Comparison of ENCODE assay signal across 9 mouse cellular contexts in the genomic region with DNA sequence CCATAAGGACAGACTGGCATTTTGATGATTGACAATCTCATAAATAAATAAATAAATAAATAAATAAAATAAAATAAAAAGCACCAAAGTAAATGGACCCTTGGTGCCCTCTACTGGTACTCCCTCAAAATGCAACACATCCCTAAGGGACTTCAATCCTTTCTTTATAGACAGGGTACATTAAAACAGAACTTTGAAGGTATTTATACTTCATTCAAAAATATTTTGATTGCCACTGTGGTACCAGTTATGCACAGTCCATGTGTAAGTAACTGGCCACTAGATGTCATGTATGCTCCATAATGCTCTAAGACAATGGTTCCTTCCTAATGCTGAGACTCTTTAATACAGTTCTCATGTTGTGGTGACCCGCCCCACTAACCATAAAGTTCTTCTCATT. TPM values are rescaled to one million over a fixed set of nuclear protein-coding genes. Genes with fewer than 3 reads are reported as not detected.
DNase-seq lines count a peak whose midpoint lies in the region; ATAC-seq and TF ChIP-seq lines count a peak whose summit lies in the region.
"Had no signal": no experiment of that assay in that cellular context is flagged by ENCODE, and none has a peak within 500 bp of the region (broad histone marks: within the 10 kb centered on the region; RNA-seq: fewer than 3 reads in every experiment).

No protein-coding gene starts in this region.

- TF ChIP-seq CTCF in lung, adult 2 months (IDR thresholded peaks at IDR 0.05; ENCODE audit: insufficient read depth, low read length) = 0 out of 2 replicates have a peak, but pooled peaks have one; percentile 0

- no peaks in the 10 kb centered on the region for H3K4me1 ChIP-seq in hindbrain, embryonic 14.5 days (replicated peaks; ENCODE audit: control insufficient read depth, insufficient read depth, low read length)
- H3K4me1 ChIP-seq in hindbrain, embryonic 12.5 days = no peaks in the 10 kb centered on the region
- H3K4me1 ChIP-seq in lung, adult 2 months (ENCODE audit: control insufficient read depth, insufficient read depth, low read length) = no peaks in the 10 kb centered on the region
- H3K4me1 ChIP-seq in neural tube, embryonic 15.5 days = peaks cover 3% of the 10 kb centered on the region; the same call in 1 of the 2 replicates

- DNase-seq in hindbrain, embryonic 14.5 days (ENCODE audit: low spot score) = peak; percentile 72
- DNase-seq in 3T3-L1 (ENCODE audit: low read depth, low spot score) = peak; percentile 58
- DNase-seq in embryo, embryonic 10.5 days (ENCODE audit: low spot score) = peak; percentile 33
- DNase-seq in lung, adult 2 months = no peak
- no peak for DNase-seq in Muller cell, postnatal 12 days (ENCODE audit: inconsistent ontology term)

- WGBS in hindbrain, embryonic 14.5 days = 95% methylated on average over 1 of the region's 1 CpGs
- WGBS in hindbrain, embryonic 12.5 days = 90% methylated on average over 1 of the region's 1 CpGs
- 90% methylated on average over 1 of the region's 1 CpGs for WGBS in lung, adult 2 months
- 100% methylated on average over 1 of the region's 1 CpGs for WGBS in neural tube, embryonic 15.5 days

- H3K9ac ChIP-seq in hindbrain, embryonic 14.5 days = no peak overlapping the region
- H3K9ac ChIP-seq in hindbrain, embryonic 12.5 days = no peak overlapping the region
- H3K9ac ChIP-seq in neural tube, embryonic 15.5 days (replicated peaks) = no peak overlapping the region

- TF ChIP-seq POLR2A in lung, adult 2 months (IDR thresholded peaks at IDR 0.05; ENCODE audit: borderline replicate concordance, extremely low read depth, low read depth, low read length) = no peak

- H3K36me3 ChIP-seq in hindbrain, embryonic 14.5 days (replicated peaks; ENCODE audit: control insufficient read depth, insufficient read depth) = peaks cover under 1% of the 10 kb centered on the region; the same call in 1 of the 2 replicates
- H3K36me3 ChIP-seq in hindbrain, embryonic 12.5 days = peaks cover 57% of the 10 kb centered on the region
- no peaks in the 10 kb centered on the region for H3K36me3 ChIP-seq in neural tube, embryonic 15.5 days

- H3K27ac ChIP-seq in hindbrain, embryonic 14.5 days = no peak overlapping the region
- H3K27ac ChIP-seq in hindbrain, embryonic 12.5 days = no peak overlapping the region
- H3K27ac ChIP-seq in neural tube, embryonic 15.5 days (replicated peaks) = no peak overlapping the region

- ATAC-seq in hindbrain, embryonic 14.5 days (ENCODE audit: low FRiP score) = no peak
- no peak for ATAC-seq in hindbrain, embryonic 12.5 days (ENCODE audit: low FRiP score)
- ATAC-seq in CD4-positive, CD25-positive, alpha-beta regulatory T cell, adult 4 months = peak; percentile 65
- no peak for ATAC-seq in neural tube, embryonic 15.5 days (ENCODE audit: low FRiP score)

- H3K4me3 ChIP-seq in hindbrain, embryonic 14.5 days (replicated peaks; ENCODE audit: low read length) = no peak overlapping the region
- no peak overlapping the region for H3K4me3 ChIP-seq in hindbrain, embryonic 12.5 days
- H3K4me3 ChIP-seq in lung, adult 2 months (replicated peaks; ENCODE audit: extremely low read depth, low read depth, low read length) = no peak overlapping the region
- H3K4me3 ChIP-seq in neural tube, embryonic 15.5 days (replicated peaks) = no peak overlapping the region
- H3K4me3 ChIP-seq: myocyte had no signal

- H3K4me2 ChIP-seq in hindbrain, embryonic 14.5 days (replicated peaks) = no peak overlapping the region
- no peak overlapping the region for H3K4me2 ChIP-seq in hindbrain, embryonic 12.5 days (replicated peaks)
- H3K4me2 ChIP-seq in neural tube, embryonic 15.5 days = no peak overlapping the region

- no peaks in the 10 kb centered on the region for H3K27me3 ChIP-seq in hindbrain, embryonic 14.5 days (ENCODE audit: control insufficient read depth, insufficient read depth, low read length)
- no peaks in the 10 kb centered on the region for H3K27me3 ChIP-seq in hindbrain, embryonic 12.5 days
- H3K27me3 ChIP-seq in neural tube, embryonic 15.5 days (replicated peaks) = no peaks in the 10 kb centered on the region

- H3K9me3 ChIP-seq in hindbrain, embryonic 14.5 days (ENCODE audit: control insufficient read depth, low read length) = no peaks in the 10 kb centered on the region
- no peaks in the 10 kb centered on the region for H3K9me3 ChIP-seq in hindbrain, embryonic 12.5 days (replicated peaks)
- no peaks in the 10 kb centered on the region for H3K9me3 ChIP-seq in neural tube, embryonic 15.5 days (replicated peaks)

RNA-seq across cellular contexts. Expression of a gene that starts 12.5 kb away (rescaled TPM):
- 13.8 and 17.6 TPM in 2 replicates for polyA plus RNA-seq in hindbrain, embryonic 14.5 days (2014; fragmentation: Nextera tagmentation; extraction: Ambion mirVana)
- 82.6 and 86.6 TPM in 2 replicates for polyA plus RNA-seq in hindbrain, embryonic 12.5 days (2016; fragmentation: Nextera tagmentation; extraction: Ambion mirVana)
- polyA plus RNA-seq in CD4-positive, CD25-positive, alpha-beta regulatory T cell, adult 4 months (2017; shearing (Covaris generic)) = 1 to 10 TPM; 1.7 to 4.8 TPM
- polyA plus RNA-seq in lung, adult 2 months (2012; rRNA removed) = 0.22 and 0.86 TPM in 2 replicates
- polyA plus RNA-seq in neural tube, embryonic 15.5 days (2015; fragmentation: Nextera tagmentation; extraction: Ambion mirVana) = 11.2 and 24.1 TPM in 2 replicates

RNA-seq across cellular contexts. Expression of a gene that starts 52.6 kb away (rescaled TPM):
- 2.6 and 3.2 TPM in 2 replicates for polyA plus RNA-seq in hindbrain, embryonic 14.5 days (2014; fragmentation: Nextera tagmentation; extraction: Ambion mirVana)
- 7.6 and 8.7 TPM in 2 replicates for polyA plus RNA-seq in hindbrain, embryonic 12.5 days (2016; fragmentation: Nextera tagmentation; extraction: Ambion mirVana)
- polyA plus RNA-seq in CD4-positive, CD25-positive, alpha-beta regulatory T cell, adult 4 months (2017; shearing (Covaris generic)) = under 1 TPM; 0.11 to 0.38 TPM
- 18.9 and 19.7 TPM in 2 replicates for polyA plus RNA-seq in lung, adult 2 months (2012; rRNA removed)
- 1.4 and 4.8 TPM in 2 replicates for polyA plus RNA-seq in neural tube, embryonic 15.5 days (2015; fragmentation: Nextera tagmentation; extraction: Ambion mirVana)

Comparison
In these comparisons a context has a peak if more than half of its experiments do, and no peak if none do; other contexts are left out.
1. DNase-seq: peak in hindbrain, embryonic 14.5 days (single experiment), 3T3-L1 (single experiment) and embryo, embryonic 10.5 days (single experiment); none in lung, adult 2 months (single experiment) and Muller cell, postnatal 12 days (single experiment).